Mouse (Mus musculus): Measurements from ENCODE around the gene Mlycd. TPM values are rescaled to one million over a fixed set of nuclear protein-coding genes. Genes with fewer than 3 reads are reported as not detected.

Gene Mlycd
- total RNA-seq, 1 experiment from 2014 or later, result 8.7 TPM

DNA sequence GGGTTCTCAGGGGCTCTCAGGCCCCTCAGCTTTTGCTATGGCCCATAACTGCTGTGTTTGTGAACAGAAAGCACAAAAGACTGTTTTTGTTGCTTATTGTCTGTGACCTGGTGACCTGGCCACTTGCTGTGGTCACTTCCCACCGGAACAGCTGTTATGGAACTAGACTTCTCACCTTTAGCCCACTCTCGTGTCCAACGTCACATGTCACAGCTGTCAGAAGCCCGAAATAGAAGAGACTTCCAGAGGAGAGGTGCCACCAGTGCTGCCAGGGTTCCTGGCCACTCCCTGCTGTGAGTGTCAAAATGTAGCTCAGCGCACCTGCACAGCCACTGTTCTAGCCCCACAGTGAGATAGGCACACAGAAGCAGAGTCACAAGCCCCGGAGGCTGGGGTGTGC is 4.6 kb downstream of the Mlycd start:
- no peak for ATAC-seq (replicated peaks; ENCODE audit: insufficient number of reproducible peaks, low FRiP score, low TSS enrichment, poor library complexity, severe bottlenecking)

DNA sequence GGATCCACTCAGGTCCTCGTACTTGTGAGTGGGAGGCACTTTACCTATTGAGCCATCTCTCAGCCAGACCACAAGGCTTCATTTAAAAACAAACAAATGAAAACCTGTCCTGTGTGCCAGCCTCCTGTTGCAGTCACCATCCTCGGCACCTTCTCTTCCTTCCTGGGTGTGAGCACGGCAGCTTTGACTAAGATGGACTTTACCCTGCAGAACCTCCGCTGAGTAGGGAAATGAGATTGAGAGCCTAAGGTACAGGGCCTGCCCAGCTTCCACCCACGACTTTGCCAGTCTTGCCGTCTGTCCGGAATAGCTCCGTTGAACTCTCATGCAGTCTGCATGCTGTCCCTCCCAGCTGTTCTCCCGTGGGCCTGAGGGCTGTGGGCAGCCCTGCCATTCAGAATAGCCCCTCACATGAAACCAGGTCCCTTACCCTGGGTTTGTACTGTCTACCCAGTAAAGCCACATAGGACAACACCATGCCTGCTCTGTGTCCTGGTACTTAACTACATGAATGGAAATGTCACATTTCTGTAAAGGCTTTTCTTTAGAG is 5.5 kb downstream of the Mlycd start:
- no peak for ATAC-seq (replicated peaks; ENCODE audit: insufficient number of reproducible peaks, low FRiP score, low TSS enrichment, poor library complexity, severe bottlenecking)

DNA sequence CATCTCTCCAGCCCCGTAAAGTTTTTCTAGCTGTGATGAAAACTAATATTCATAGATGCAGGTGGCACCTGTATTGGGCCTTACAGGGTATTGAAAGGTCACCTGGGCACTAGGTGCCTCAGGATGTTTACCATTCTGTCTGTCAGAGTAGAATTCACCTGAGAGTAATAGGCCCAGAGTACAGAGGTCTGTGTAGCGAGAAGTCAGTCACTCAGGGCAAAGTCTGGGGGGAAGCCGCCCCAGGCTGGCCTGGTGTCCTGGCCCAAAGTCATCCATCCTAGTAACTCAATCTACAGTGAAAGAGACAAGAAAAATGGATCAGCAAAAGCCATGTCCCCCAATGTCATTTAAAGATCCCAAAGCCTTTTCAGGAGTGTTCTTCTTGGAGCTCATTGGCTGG is 6.2 kb downstream of the Mlycd start:
- ATAC-seq (replicated peaks; ENCODE audit: insufficient number of reproducible peaks, low FRiP score, low TSS enrichment, poor library complexity, severe bottlenecking), result no peak

DNA sequence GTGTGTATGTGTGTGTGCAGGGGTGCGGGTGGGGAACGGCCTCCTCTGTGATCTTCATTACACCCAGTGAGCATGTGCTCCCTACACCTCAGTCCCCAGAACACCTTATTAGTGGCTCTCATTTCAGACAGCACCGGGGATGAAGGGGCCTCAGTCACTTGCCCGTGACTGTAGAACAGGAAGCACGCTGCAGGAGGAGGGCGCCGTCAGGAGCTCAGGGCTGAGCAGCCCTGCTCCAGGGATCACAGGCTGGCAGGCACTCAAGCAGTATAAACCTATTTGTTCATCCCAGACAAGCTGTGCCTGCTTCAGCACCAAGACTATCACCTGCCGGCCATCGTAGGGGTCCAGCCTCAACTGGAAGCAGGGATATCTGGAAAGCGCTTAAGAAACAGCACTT is 9.2 kb downstream of the Mlycd start:
- no peak for ATAC-seq (replicated peaks; ENCODE audit: insufficient number of reproducible peaks, low FRiP score, low TSS enrichment, poor library complexity, severe bottlenecking)

DNA sequence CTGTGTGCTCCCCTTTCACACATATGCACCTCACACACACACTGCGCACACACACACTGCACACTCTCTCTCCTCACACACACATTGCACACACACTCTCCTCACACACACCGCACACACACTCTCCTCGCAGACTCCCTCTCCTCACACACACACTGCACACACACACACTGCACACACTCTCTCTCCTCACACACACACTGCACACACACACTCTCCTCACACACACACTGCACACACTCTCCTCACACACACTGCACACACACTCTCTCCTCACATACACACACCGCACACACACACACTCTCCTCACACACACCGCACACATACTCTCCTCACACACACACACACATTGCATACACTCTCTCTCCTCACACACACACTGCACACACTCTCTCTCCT is 10.0 kb downstream of the Mlycd start:
- ATAC-seq (replicated peaks; ENCODE audit: insufficient number of reproducible peaks, low FRiP score, low TSS enrichment, poor library complexity, severe bottlenecking), result no peak

DNA sequence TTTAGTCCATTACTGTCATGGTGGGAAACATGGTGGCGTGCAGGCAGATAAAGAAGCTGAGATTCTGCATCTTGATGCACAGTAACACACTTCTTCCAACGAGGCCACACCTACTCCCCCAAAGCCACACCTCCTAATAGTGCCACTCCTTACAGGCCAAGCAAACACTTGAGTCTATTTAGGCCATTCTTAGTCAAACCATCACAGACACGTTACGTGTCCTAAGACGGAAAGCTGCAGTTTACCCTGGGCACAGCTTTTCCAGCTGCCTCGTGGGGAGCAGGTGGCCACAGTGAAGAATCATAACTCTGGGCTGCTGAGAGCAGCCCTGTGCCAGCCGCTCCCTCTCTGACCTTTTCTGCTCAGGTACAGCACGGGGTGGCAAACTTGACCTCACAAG is 13.6 kb downstream of the Mlycd start:
- no peak for ATAC-seq (replicated peaks; ENCODE audit: insufficient number of reproducible peaks, low FRiP score, low TSS enrichment, poor library complexity, severe bottlenecking)

DNA sequence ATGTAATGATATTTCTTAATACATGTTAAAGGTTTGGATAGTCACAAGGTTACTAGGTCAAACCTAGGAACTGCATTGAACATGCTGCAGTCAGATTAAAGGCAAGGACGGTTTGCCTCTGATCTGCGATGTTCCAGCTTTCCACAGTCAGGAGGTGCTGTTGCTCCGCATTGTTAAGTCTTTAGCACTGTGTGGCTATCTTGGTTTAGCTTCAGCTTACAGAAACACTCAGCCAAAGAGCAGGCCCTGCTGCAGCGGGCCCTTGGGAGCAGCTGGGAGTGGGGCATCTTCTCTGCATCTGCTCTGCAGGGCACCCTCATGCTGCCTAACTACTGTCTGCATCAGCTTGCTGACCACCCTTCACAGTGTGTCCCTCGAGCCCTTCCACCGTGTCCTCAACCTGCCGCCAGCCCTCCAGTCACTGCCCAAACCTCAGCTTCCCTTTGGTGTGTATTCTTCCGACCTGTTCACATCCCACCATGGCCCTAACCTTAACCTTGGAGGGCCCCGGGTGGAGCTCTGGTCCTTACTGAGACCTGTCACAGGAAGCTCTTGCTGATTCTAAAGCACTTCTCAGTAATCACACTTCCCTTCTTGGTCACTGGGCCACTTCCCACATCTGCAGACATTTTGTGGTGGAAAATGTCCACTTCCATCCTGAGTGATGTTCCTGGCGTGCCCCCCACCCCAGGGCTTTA is 17.5 kb downstream of the Mlycd start:
- ATAC-seq (replicated peaks; ENCODE audit: insufficient number of reproducible peaks, low FRiP score, low TSS enrichment, poor library complexity, severe bottlenecking), result no peak

DNA sequence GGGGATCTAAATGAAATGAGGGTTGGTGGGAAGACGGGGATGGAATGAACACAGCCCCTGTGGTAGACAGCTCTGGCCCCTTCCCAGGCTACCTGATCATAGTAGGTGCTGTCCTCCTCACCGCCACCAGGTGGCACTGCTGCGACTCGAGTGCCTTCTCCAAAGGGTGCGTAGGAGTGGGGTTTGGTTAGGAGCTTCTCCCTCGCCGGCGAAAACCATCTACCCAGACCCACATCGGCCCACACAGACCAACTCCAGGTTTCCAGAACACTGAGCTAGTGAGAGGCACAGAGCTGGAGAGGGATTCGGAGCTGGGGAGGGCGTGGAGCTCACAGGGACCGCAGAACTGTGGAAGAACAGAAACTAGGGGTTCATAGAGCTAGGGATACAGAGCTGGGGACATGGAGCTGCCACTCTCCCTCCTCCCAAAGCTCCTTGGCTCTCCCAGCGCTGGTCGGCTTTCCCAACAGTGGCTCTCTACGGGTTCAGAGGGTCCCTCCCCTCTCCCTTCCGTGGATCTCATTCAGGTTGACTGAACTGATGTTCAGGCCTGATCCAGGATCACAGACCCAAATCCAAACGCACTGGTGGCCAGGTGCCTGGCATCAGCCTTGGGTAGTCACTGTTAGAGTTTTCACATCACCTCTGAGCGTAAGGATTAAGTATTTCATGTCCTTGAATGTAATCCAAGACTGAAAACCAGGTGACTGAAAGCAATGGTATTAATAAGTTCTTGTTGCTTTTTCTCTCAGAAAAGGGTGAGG is 18.2 kb downstream of the Mlycd start:
- ATAC-seq (replicated peaks; ENCODE audit: insufficient number of reproducible peaks, low FRiP score, low TSS enrichment, poor library complexity, severe bottlenecking), result peak; percentile 78

DNA sequence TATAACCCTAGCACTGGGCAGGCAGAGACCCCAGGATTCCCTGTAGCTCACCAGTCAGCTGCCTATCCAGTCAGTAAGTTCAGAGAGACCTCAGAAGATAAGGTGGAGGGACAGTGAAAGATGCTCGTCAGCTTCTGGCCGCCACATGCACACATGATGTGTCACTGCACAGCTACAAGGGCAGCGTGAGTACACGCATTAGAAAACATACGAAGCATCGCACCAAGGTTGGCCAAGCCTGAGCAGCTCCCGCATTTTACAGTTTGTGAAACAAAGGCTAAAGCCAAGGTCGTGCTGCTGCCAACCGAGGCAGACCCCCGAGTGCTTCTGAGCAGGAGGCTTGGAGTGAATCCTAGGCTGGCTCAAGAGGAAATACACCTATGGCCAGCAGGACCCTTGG is 18.9 kb downstream of the Mlycd start:
- ATAC-seq (replicated peaks; ENCODE audit: insufficient number of reproducible peaks, low FRiP score, low TSS enrichment, poor library complexity, severe bottlenecking), result no peak

DNA sequence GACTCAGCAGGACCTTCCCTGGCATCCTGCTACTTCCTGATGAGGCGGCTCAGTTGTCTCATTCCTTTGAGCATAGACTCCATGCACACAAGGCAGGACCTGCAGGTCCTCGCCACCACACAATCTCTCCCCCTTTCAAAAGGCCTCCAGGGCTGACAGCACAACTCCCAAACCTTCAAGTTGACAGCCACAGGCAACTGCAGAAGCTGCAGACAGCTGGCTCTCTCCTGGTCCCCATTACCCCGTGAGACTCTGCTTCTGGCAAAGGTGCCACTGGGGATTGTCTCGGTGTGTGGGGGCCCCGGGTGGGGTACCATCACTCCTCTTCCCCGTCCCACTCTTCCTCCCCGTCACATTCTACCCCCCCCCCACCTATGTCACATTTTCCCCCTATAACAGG is 25.6 kb downstream of the Mlycd start:
- no peak for ATAC-seq (replicated peaks; ENCODE audit: insufficient number of reproducible peaks, low FRiP score, low TSS enrichment, poor library complexity, severe bottlenecking)

DNA sequence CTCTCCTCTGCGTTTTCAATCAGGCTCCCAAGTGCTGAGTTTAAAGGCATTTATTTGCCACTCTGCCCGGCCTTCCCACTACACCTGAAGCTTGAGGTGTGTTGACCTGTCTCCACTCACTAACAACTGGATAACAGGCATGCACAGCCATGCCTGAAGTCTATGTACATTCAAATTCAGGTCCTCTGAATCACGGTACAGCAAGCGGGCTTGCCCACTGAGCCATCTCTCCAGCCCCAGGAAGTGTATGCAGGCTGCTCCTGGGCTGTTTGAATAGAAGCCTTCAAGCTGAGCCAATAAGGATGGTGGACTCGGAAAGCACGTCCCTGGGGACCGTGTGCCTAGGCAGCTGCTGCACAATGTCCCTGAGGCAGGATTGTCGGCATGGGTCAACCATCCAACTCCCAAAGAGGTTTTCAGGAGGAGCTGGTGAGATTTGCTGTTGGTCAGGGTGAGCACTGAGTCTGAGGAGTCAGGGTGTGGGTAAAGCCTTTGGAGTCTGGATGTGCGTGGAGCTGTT is 27.0 kb downstream of the Mlycd start:
- ATAC-seq (replicated peaks; ENCODE audit: insufficient number of reproducible peaks, low FRiP score, low TSS enrichment, poor library complexity, severe bottlenecking), result no peak

DNA sequence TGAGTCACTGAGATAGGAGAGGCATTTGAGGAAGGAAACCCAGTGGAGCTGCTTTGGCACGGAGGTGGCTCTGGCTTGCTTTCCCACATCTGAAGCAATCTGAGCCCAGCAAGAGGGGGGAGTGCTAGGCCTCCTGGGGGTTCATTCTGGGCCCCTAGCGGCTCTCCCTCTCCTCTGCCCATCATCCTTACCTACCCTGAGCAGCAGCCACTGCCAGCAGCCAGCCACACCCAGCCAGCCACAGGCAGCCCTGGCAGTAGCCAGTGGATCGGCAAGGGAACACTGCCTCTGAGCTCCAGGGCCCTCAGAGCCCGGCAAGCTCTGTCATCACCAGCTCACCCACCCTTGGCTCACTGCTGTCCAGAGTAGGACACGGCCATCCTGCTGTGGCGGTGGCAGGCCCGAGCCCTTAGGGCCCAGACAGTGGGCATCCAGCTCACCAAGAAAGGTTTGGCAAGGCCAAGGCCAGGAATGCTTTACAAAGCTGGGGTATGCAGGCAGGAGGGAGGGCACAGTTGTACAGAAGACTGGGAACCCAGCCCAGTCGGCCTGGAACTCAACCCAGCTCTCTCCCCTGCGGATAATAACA is 27.5 kb downstream of the Mlycd start:
- no peak for ATAC-seq (replicated peaks; ENCODE audit: insufficient number of reproducible peaks, low FRiP score, low TSS enrichment, poor library complexity, severe bottlenecking)

DNA sequence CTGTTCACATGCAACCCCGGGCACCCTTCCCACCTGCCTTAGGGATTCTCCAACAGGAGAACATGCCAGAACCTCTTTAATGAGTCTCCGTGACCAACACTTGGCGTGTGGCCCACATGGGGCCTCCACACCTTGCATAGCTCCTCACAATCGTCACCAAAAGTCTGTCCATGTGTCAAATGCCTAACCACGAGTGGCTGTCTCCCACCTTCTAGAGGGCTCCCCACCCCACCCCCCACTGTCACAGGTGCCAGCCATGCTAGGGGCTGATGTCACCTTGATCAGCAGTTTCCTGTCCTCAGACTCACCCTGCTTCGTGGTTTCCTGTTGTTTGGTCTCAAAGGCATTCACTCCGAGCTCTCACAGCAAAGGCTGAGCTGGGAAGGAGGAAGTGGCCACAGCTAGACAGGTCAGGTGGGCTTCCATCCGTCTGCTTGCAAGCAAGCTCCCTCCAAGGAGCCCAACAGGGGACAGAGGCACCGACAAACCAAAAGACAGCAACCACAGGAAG is 29.0 kb downstream of the Mlycd start:
- ATAC-seq (replicated peaks; ENCODE audit: insufficient number of reproducible peaks, low FRiP score, low TSS enrichment, poor library complexity, severe bottlenecking), result peak; percentile 64

DNA sequence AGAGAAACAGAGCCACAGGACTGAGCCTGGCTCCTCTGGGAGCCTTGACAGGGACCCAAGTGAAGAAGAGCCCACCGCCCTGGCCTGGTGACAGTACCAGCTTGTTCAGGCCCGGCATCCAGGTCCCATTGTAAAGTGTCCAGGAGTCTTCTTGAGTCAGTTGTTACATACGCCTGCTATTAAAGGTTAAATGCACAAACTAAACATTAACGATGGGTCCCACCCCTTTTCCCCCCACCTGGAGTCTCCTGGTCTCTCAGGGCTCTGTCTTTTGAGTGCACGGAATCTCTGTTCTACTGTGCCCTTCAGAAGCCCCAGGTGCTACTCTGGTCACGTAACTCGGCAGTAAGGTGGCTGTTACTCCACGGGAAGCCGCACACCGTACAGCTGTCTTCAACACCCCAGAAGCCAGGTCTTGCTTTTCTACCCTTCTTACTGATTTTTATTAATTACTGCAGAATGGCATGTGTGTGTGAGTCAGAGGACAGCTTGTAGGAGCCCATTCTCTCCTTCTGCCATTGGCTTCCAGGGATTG is 29.6 kb downstream of the Mlycd start:
- ATAC-seq (replicated peaks; ENCODE audit: insufficient number of reproducible peaks, low FRiP score, low TSS enrichment, poor library complexity, severe bottlenecking), result no peak

DNA sequence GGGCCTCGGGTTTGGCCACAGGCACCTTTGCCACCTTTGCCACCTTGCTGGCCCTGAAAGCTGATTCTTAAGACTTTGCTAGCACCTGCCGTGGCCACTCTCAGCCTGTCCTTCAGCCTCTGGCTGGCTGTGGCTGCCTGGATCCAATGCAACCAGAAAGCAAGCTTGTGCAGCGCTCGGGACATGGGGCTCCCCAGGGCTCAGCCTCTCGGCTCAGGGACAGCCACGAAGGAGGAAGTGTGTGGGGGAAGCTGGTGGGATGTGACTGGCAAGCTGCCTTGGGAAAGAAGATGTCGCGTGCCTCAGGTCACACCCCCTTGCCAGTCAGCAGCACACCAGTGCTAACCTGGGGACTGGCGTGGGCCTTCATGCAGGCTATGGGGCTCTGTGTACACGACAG is 30.1 kb downstream of the Mlycd start:
- ATAC-seq (replicated peaks; ENCODE audit: insufficient number of reproducible peaks, low FRiP score, low TSS enrichment, poor library complexity, severe bottlenecking), result peak; percentile 30

DNA sequence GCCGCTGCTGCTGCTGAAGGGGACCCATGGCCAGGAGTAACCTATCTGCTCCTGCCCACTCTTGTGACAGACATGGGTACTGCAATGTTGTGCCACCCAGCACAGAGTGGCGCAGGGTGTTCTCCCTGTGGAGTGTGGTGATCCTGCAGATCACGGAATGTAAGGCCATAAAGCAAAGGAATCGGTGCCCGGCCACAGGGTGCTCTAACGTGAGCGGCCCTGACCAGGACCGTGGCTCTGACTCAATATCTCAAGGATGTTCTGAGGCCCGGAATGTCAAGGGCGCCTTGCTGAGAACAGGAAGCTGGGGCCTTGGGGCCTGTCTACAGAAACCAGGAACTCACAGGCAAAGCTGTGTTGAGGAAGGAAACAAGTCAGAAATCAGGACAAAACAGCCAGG is 30.9 kb downstream of the Mlycd start:
- peak; percentile 51 for ATAC-seq (replicated peaks; ENCODE audit: insufficient number of reproducible peaks, low FRiP score, low TSS enrichment, poor library complexity, severe bottlenecking)

DNA sequence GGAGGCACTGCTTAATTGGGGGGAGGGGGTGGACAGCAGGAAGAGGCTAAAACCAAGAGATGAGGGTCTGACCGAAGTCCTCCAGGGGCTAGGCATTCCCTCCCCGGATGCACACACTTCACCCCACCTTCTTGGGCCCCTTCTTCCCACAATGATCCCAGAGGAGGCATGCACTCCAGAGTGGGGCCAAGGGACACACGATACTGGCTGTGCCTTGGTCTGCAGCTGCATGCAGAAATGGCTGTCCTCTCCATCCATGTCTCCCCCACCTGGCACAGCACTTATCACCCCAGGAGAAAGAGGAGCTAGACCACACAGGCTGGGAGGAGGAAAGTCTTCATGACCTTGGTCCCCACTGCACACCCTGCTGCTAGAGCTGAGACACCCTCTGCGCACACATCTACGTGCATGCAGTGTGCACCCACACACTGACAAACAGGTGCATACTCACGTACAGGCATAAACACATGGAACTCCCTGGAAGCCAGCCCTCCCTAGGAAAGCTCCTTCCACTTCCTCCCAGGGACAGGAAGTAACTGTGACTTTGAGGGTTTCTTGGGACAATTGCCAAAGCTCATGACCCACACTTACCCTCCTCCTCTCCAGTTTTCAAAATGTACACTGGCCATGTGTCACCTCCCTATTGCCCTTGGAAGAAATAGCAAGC is 31.5 kb downstream of the Mlycd start:
- no peak for ATAC-seq (replicated peaks; ENCODE audit: insufficient number of reproducible peaks, low FRiP score, low TSS enrichment, poor library complexity, severe bottlenecking)

DNA sequence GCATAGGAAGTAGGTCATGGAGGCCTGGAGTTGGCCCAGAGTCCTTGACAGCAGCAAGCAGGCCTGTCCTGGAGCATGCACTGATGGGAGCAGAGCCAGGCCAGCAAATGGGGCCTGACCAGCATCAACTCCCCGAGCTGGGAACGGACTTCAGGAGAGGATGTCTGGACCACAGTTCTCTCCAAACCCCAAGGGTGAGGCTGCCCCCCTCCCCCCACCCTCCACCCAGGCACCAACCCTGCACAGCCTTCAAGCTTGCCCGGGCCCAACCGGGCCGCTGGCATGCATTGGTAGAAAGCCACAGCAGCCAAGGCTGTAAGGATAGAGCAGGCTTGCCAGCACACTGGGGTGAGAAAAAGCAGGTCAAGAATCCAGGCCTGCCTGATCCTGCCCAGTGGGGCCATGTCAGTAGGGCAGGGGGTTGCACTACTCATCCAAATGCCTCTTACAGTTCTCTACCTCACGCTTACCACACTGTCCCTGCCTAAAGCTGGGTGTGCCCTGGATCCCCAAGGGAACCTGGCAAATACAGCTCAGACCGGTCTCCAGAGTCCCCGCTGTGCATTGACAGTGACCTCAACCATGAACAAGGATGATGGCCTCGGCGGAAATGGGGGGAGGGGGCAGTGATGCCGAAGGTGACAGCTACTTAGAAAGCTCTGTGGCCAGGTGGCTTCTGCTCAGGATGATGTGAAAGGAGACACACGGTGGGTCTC is 33.1 kb downstream of the Mlycd start:
- no peak for ATAC-seq (replicated peaks; ENCODE audit: insufficient number of reproducible peaks, low FRiP score, low TSS enrichment, poor library complexity, severe bottlenecking)

Measured in monocyte, adult 5-6 weeks (primary cell).